Mouse (Mus musculus): Measurements from ENCODE around the gene Fam168b. TPM values are rescaled to one million over a fixed set of nuclear protein-coding genes. Genes with fewer than 3 reads are reported as not detected.

Fam168b gene
- polyA plus RNA-seq, 1 experiment from 2014 or later = 147 TPM

- no peaks in the 10 kb centered on the region for H3K4me1 ChIP-seq (replicated peaks; ENCODE audit: control insufficient read depth, insufficient read depth, low read length)
- H3K36me3 ChIP-seq (ENCODE audit: control insufficient read depth, insufficient read depth, low read length) = peaks cover 4% of the 10 kb centered on the region; the same call in 1 of the 2 replicates
- no peak overlapping the region for H3K4me3 ChIP-seq (ENCODE audit: low read depth, low read length)
- no peaks in the 10 kb centered on the region for H3K27me3 ChIP-seq (ENCODE audit: control insufficient read depth, insufficient read depth, low read length)
- no peak overlapping the region for H3K4me2 ChIP-seq (ENCODE audit: low read depth, low read length, severe bottlenecking)
- DNase-seq (ENCODE audit: low spot score) = no peak
- no peaks in the 10 kb centered on the region for H3K9me3 ChIP-seq (ENCODE audit: control insufficient read depth, low read length)
- no peak for ATAC-seq (replicated peaks; ENCODE audit: low FRiP score)
- WGBS = 83% methylated on average over 7 of the region's 7 CpGs
- no peak overlapping the region for H3K27ac ChIP-seq (ENCODE audit: low read depth, low read length)
- H3K9ac ChIP-seq (ENCODE audit: low read length) = no peak overlapping the region
These were observed 15.0 kb downstream of the Fam168b start for GRCm38 (mm10) chr1:34827900-34828299.

- no peak for DNase-seq (ENCODE audit: low spot score)
- WGBS = 92% methylated on average over 9 of the region's 9 CpGs
- no peaks in the 10 kb centered on the region for H3K27me3 ChIP-seq (ENCODE audit: control insufficient read depth, insufficient read depth, low read length)
These were observed 17.0 kb downstream of the Fam168b start for GRCm38 (mm10) chr1:34825909-34826308.

GRCm38 (mm10) chr1:34824208-34824607 is 18.7 kb downstream of the Fam168b start:
- H3K27ac ChIP-seq (ENCODE audit: low read depth, low read length) = no peak overlapping the region
- ATAC-seq (replicated peaks; ENCODE audit: low FRiP score) (no peak), DNase-seq (ENCODE audit: low spot score) (no peak)
- no peak overlapping the region for H3K4me2 ChIP-seq (ENCODE audit: low read depth, low read length, severe bottlenecking)
- H3K9ac ChIP-seq (ENCODE audit: low read length) = no peak overlapping the region
- no peak overlapping the region for H3K4me3 ChIP-seq (ENCODE audit: low read depth, low read length)
- H3K36me3 ChIP-seq (ENCODE audit: control insufficient read depth, insufficient read depth, low read length) = no peaks in the 10 kb centered on the region; the same call in 1 of the 2 replicates
- no peaks in the 10 kb centered on the region for H3K9me3 ChIP-seq (ENCODE audit: control insufficient read depth, low read length)
- WGBS = 94% methylated on average over 8 of the region's 8 CpGs
- H3K4me1 ChIP-seq (replicated peaks; ENCODE audit: control insufficient read depth, insufficient read depth, low read length) = no peaks in the 10 kb centered on the region
- no peaks in the 10 kb centered on the region for H3K27me3 ChIP-seq (ENCODE audit: control insufficient read depth, insufficient read depth, low read length)

More at GRCm38 (mm10) chr1:34825909-34826308, 17.0 kb downstream of the Fam168b start:
- no peak overlapping the region for H3K9ac ChIP-seq (ENCODE audit: low read length)
- no peaks in the 10 kb centered on the region; the same call in 1 of the 2 replicates for H3K36me3 ChIP-seq (ENCODE audit: control insufficient read depth, insufficient read depth, low read length)
- H3K4me2 ChIP-seq (ENCODE audit: low read depth, low read length, severe bottlenecking) = no peak overlapping the region
- H3K27ac ChIP-seq (ENCODE audit: low read depth, low read length) = no peak overlapping the region
- H3K9me3 ChIP-seq (ENCODE audit: control insufficient read depth, low read length) = no peaks in the 10 kb centered on the region
- H3K4me1 ChIP-seq (replicated peaks; ENCODE audit: control insufficient read depth, insufficient read depth, low read length) = no peaks in the 10 kb centered on the region
- no peak for ATAC-seq (replicated peaks; ENCODE audit: low FRiP score)
- H3K4me3 ChIP-seq (ENCODE audit: low read depth, low read length) = no peak overlapping the region

GRCm38 (mm10) chr1:34823353-34823752 is 19.5 kb downstream of the Fam168b start:
- Histone ChIP-seq H3K27ac (ENCODE audit: low read depth, low read length) (no peak overlapping the region), H3K4me3 (ENCODE audit: low read depth, low read length) (no peak overlapping the region), H3K27me3 (ENCODE audit: control insufficient read depth, insufficient read depth, low read length) (no peaks in the 10 kb centered on the region), H3K36me3 (ENCODE audit: control insufficient read depth, insufficient read depth, low read length) (no peaks in the 10 kb centered on the region; the same call in 1 of the 2 replicates), H3K4me2 (ENCODE audit: low read depth, low read length, severe bottlenecking) (no peak overlapping the region), H3K9ac (ENCODE audit: low read length) (no peak overlapping the region), H3K9me3 (ENCODE audit: control insufficient read depth, low read length) (no peaks in the 10 kb centered on the region), H3K4me1 (replicated peaks; ENCODE audit: control insufficient read depth, insufficient read depth, low read length) (no peaks in the 10 kb centered on the region)
- 93% methylated on average over 6 of the region's 6 CpGs for WGBS
- DNase-seq (ENCODE audit: low spot score) = no peak
- no peak for ATAC-seq (replicated peaks; ENCODE audit: low FRiP score)

GRCm38 (mm10) chr1:34822746-34823145 is 20.1 kb downstream of the Fam168b start:
- Histone ChIP-seq H3K36me3 (ENCODE audit: control insufficient read depth, insufficient read depth, low read length) (peaks cover 4% of the 10 kb centered on the region; the same call in 1 of the 2 replicates), H3K27ac (ENCODE audit: low read depth, low read length) (no peak overlapping the region), H3K9me3 (ENCODE audit: control insufficient read depth, low read length) (no peaks in the 10 kb centered on the region), H3K4me2 (ENCODE audit: low read depth, low read length, severe bottlenecking) (no peak overlapping the region), H3K27me3 (ENCODE audit: control insufficient read depth, insufficient read depth, low read length) (no peaks in the 10 kb centered on the region), H3K4me1 (replicated peaks; ENCODE audit: control insufficient read depth, insufficient read depth, low read length) (no peaks in the 10 kb centered on the region), H3K9ac (ENCODE audit: low read length) (no peak overlapping the region), H3K4me3 (ENCODE audit: low read depth, low read length) (no peak overlapping the region)
- 96% methylated on average over 7 of the region's 7 CpGs for WGBS
- no peak for ATAC-seq (replicated peaks; ENCODE audit: low FRiP score)
- DNase-seq (ENCODE audit: low spot score) = no peak

- no peak for DNase-seq (ENCODE audit: low spot score)
- Histone ChIP-seq H3K4me3 (ENCODE audit: low read depth, low read length) (no peak overlapping the region), H3K27ac (ENCODE audit: low read depth, low read length) (no peak overlapping the region), H3K9ac (ENCODE audit: low read length) (no peak overlapping the region), H3K4me2 (ENCODE audit: low read depth, low read length, severe bottlenecking) (no peak overlapping the region), H3K36me3 (ENCODE audit: control insufficient read depth, insufficient read depth, low read length) (peaks cover 4% of the 10 kb centered on the region; the same call in 1 of the 2 replicates), H3K9me3 (ENCODE audit: control insufficient read depth, low read length) (no peaks in the 10 kb centered on the region), H3K27me3 (ENCODE audit: control insufficient read depth, insufficient read depth, low read length) (no peaks in the 10 kb centered on the region), H3K4me1 (replicated peaks; ENCODE audit: control insufficient read depth, insufficient read depth, low read length) (no peaks in the 10 kb centered on the region)
- no peak for ATAC-seq (replicated peaks; ENCODE audit: low FRiP score)
- WGBS = 89% methylated on average over 7 of the region's 7 CpGs
These were observed 20.9 kb downstream of the Fam168b start for GRCm38 (mm10) chr1:34822003-34822402.

GRCm38 (mm10) chr1:34821411-34821810 is 21.5 kb downstream of the Fam168b start:
- Histone ChIP-seq H3K27me3 (ENCODE audit: control insufficient read depth, insufficient read depth, low read length) (no peaks in the 10 kb centered on the region), H3K9me3 (ENCODE audit: control insufficient read depth, low read length) (no peaks in the 10 kb centered on the region), H3K4me2 (ENCODE audit: low read depth, low read length, severe bottlenecking) (no peak overlapping the region), H3K36me3 (ENCODE audit: control insufficient read depth, insufficient read depth, low read length) (peaks cover 7% of the 10 kb centered on the region; the same call in 1 of the 2 replicates), H3K27ac (ENCODE audit: low read depth, low read length) (no peak overlapping the region), H3K9ac (ENCODE audit: low read length) (no peak overlapping the region), H3K4me1 (replicated peaks; ENCODE audit: control insufficient read depth, insufficient read depth, low read length) (no peaks in the 10 kb centered on the region), H3K4me3 (ENCODE audit: low read depth, low read length) (no peak overlapping the region)
- ATAC-seq (replicated peaks; ENCODE audit: low FRiP score) (no peak), DNase-seq (ENCODE audit: low spot score) (no peak)
- 96% methylated on average over 2 of the region's 2 CpGs for WGBS

- Histone ChIP-seq H3K36me3 (ENCODE audit: control insufficient read depth, insufficient read depth, low read length) (peaks cover 7% of the 10 kb centered on the region; the same call in 1 of the 2 replicates), H3K4me1 (replicated peaks; ENCODE audit: control insufficient read depth, insufficient read depth, low read length) (no peaks in the 10 kb centered on the region), H3K27me3 (ENCODE audit: control insufficient read depth, insufficient read depth, low read length) (no peaks in the 10 kb centered on the region), H3K4me2 (ENCODE audit: low read depth, low read length, severe bottlenecking) (no peak overlapping the region), H3K9ac (ENCODE audit: low read length) (no peak overlapping the region), H3K27ac (ENCODE audit: low read depth, low read length) (no peak overlapping the region), H3K9me3 (ENCODE audit: control insufficient read depth, low read length) (no peaks in the 10 kb centered on the region), H3K4me3 (ENCODE audit: low read depth, low read length) (no peak overlapping the region)
- DNase-seq (ENCODE audit: low spot score) (no peak), ATAC-seq (replicated peaks; ENCODE audit: low FRiP score) (no peak)
- WGBS = 94% methylated on average over 6 of the region's 6 CpGs
These were observed 23.5 kb downstream of the Fam168b start for GRCm38 (mm10) chr1:34819225-34819910.

- ATAC-seq (replicated peaks; ENCODE audit: low FRiP score) = no peak
- DNase-seq (ENCODE audit: low spot score) = no peak
- WGBS = 81% methylated on average over 6 of the region's 6 CpGs
- Histone ChIP-seq H3K4me3 (ENCODE audit: low read depth, low read length) (no peak overlapping the region), H3K4me1 (replicated peaks; ENCODE audit: control insufficient read depth, insufficient read depth, low read length) (no peaks in the 10 kb centered on the region), H3K27me3 (ENCODE audit: control insufficient read depth, insufficient read depth, low read length) (no peaks in the 10 kb centered on the region), H3K4me2 (ENCODE audit: low read depth, low read length, severe bottlenecking) (no peak overlapping the region), H3K9me3 (ENCODE audit: control insufficient read depth, low read length) (no peaks in the 10 kb centered on the region), H3K9ac (ENCODE audit: low read length) (no peak overlapping the region), H3K36me3 (ENCODE audit: control insufficient read depth, insufficient read depth, low read length) (peaks cover 16% of the 10 kb centered on the region; the same call in 1 of the 2 replicates), H3K27ac (ENCODE audit: low read depth, low read length) (no peak overlapping the region)
These were observed 27.0 kb downstream of the Fam168b start for GRCm38 (mm10) chr1:34815843-34816242.
